ENCODE assay signal across 12 mouse cellular contexts in genomic region chr3:106958194-106958593, GRCm38 (mm10).
DNase-seq lines count a peak whose midpoint lies in the region.
"Had no signal": no experiment of that assay in that cellular context is flagged by ENCODE, and none has a peak within 500 bp of the region (broad histone marks: within the 10 kb centered on the region; RNA-seq: fewer than 3 reads in every experiment).

No protein-coding gene starts in this region.

- DNase-seq in frontal cortex, adult 2 months (ENCODE audit: extremely low spot score in 1 of 2, low spot score in 1 of 2): peak; percentile 50 to 68
- no peak for DNase-seq in frontal cortex, postnatal 25 days (ENCODE audit: low spot score in 2 of 2)
- DNase-seq in right cerebral cortex, postnatal 36 days (ENCODE audit: low spot score in 2 of 2): peak; percentile 29 to 30
- DNase-seq in right cerebral cortex, postnatal 4 days: no peak
- DNase-seq in telencephalon, adult 2 months (ENCODE audit: low read depth, low spot score): peak; percentile 68
- DNase-seq in thymus, postnatal 36 days: no peak
- DNase-seq: adrenal gland, adult 2 months; adrenal gland, postnatal 10 days; adrenal gland, postnatal 25 days; cerebellum, adult 11-12 months; cerebellum, adult 2 months; cerebellum, adult 9-10 months had no signal

Comparison
In these comparisons a context has a peak if more than half of its experiments do, and no peak if none do; other contexts are left out.
1. DNase-seq: peak in frontal cortex, adult 2 months (2 of 2), right cerebral cortex, postnatal 36 days (2 of 2) and telencephalon, adult 2 months (single experiment); none in frontal cortex, postnatal 25 days (0 of 2), right cerebral cortex, postnatal 4 days (single experiment) and thymus, postnatal 36 days (0 of 2).